Mouse (Mus musculus) kidney, adult 9 months (tissue): ENCODE measurements around the gene Znhit3.

Source experiments
- DNase-seq: peaks from one replicate; pipeline ENCODE4 v3.0.0; 2022

Znhit3 gene

DNA sequence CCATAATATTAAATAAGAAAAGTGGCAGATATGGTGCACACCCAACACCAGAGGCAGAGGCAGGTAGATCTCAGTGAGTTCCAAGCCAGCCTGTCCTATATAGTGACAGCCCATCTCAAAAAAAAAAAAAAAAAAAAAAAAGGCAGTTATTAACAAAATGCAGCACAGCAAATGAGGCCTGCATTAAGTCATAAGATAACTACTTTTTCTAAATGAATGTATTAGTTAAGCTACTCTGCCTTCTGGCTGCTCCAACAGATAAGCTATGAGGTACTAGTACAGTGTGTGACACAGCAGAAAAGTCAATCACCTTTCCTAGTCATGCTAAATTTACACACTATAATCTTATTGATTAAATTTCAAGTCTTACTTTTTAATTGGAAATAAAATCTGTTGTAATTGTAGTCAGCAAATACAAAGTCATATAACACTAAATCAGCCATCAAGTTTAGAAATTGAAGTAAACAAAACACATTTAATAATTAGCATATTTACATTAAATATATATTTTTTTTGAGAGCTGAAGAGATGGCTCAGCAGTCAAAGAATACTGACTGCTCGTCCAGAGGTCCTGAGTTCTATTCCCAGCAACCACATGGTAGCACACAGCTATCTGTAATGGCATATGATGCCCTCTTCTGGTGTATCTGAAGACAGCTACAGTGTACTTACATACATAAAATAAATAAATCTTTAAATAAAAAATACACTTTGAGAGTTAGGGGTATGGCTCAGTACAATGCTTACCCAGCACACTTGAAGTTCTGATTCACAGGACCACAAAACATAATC, 42.9 kb downstream of the Znhit3 start:
- DNase-seq: no peak

DNA sequence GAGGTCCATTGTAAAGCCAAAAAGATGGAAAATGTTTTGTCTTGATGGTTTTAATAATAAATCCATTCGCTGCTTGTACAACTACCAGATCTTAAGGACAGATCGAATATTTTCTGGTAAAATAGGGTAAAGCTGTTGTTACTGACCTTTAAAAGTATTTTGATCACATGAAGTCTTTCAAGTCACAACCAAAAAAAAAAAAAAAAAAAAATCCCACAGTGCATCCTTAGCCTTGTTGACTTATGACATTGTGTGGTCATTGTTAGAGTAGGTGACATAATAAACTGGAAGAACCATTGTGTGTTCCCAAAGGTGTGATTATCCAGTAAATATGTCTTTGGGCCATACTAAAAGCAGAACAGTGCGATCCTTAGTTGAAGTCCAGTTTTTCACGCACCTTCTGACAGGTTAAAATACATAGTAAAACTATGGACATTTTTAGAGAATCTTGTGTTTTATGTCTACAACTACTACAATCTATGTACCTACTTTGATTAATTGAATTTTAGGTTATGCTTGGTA, 44.6 kb downstream of the Znhit3 start:
- DNase-seq: no peak

DNA sequence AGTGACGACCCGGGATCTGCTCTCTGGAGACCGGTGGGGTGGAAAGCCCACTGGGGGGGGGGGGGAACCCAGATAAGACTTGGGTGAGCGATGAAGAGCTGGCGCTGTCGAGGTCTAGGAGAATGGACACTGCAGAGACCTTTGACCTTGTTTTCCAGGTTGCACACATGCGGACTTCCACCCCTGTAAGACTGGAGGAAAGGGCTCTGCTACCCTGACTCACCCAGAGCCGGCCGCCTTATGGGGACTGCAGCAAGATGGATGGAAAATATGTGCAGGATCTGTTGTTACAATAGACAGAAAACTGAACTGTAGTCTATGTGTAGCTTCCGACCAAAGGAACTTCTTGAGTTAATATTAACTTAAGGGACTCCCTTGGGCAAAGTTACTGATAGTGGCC, 45.1 kb downstream of the Znhit3 start:
- DNase-seq: peak; percentile 83

DNA sequence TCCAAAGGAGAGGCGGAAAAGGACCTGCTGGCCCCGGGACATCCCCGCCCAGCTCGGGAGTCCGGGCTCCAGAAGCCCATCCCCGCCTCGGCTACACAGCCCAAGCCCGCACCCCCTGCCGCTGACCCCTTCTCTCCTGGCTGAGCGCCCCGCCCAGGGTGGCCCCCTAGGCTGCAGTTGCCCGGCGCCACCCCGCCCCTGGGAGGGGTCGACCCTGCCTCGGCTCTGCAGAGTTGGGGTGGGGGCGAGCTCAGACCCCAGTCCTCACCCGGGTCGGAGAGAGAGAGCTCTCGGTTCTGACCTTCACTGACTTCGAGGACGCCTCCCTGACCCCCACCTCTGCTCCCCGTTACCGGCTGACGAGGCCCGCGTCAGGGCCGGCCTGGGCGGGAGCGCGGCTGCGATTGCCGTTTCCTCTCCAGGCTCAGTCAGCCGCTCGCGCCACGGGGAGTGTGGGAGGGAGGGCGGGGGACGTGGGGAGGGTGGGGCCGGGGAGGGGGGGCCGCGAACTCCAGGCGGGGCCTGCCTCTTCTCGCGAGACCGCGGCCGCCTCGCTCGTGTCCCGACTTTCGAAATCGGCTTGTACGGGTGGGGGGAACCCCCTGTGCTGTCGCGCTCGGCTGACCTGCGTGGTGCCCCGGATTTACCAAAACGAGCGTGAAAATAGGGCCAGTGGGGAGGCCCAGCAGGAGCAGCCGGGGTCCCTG, 45.7 kb downstream of the Znhit3 start, which contains the start of gene Ggnbp2:
Gene Ggnbp2, minus strand, starts transcription at position 481 of the 707 bp plus-strand sequence.
- DNase-seq: peak; percentile 92

DNA sequence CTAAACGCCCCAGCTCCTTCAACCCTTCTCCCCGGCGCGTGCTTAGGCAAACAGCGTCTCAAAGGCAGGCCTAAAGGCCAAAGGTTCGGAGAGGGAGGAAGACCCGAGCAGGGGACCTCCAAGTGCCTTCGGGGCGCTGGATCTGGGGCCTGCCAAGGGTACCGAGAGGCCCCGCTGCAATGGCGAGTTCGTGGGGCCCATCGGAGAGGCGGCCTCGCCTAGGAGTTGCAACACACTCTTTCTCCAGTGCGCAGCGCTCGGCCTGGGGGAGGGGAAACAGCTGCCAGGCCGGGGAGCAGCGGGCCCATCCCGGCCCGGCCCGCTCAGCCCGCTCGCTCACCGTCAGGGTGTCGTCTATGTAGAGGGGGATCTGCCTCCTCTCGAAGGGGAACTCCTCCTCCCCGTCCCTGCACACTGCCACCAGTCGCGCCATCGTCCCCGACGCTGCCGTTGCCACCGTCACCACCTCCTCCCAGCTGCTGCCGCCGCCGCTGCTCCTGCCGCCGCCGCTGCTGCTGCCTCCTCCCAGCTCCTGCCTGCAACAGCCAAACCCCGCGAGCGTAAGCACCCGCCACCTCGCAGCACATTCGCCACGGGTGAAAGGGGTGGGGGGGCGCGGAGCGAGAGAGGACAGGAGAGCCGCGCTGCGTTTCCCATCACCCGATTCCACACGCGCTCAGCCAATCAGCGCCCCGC, 46.5 kb downstream of the Znhit3 start:
- DNase-seq: peak; percentile 95

DNA sequence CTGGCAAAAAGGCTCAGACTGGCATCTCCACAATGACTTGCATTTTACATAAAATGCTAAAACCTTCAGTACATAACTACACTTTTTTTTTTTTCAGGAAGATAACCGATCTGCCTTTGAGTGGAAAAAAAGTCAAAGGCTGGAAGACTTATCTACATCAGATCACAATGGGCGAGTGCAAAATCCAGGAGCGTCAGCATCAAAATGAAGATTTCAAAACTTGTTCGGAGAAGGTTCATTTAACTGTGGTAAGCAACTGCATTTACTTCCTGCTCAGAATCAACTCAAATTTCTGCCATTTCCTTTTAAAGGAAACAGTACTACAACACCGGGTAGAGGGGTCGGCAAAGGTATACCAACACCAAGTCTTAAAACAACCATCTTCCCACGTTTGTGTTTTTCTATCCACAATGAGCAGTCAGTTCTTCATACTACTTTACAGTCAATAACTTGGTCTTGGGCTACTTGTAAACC, 47.3 kb downstream of the Znhit3 start:
- DNase-seq: no peak

DNA sequence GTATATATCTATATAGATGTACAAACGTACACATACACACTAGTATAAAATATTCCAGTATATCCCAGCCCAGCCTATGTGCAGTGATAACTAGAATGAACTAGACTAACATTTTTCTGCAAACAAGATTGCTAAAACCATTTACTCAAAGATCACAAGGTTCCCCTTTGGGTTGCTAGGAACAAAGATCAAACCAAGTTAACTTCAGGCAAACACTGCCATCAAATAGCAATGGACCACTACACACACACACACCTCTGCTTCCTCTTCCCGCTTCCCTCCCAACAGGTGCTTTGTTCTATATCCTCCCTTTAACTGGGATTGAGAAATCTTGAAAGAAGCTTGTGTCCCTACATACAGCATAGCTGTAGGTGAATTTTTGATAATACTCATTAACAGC, 48.6 kb downstream of the Znhit3 start:
- DNase-seq: peak; percentile 50

DNA sequence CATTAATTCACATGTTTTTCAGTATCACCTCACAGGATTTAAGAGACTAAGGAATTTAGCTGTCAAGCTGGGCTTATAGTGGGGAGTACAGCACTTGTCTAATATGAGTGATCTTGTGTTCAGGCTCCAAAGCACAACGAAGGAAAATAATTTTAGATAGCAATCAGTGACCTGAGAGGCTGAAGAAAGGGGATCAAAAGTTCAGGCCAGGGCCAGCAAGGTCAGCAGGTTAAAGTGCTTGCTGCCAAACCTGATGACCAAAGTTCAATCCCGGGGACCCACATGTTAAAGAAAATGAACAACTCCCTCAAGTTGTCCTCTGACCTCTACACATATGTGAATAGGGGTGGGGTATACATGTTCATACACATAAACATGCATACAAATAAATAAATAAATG, 50.9 kb downstream of the Znhit3 start:
- peak; percentile 71 for DNase-seq
